Mouse (Mus musculus) heart, postnatal 25 days (tissue): ENCODE measurements around the gene Slc18a2. TPM values are rescaled to one million over a fixed set of nuclear protein-coding genes. Genes with fewer than 3 reads are reported as not detected.

ENCODE experiments used
- DNase-seq: peaks from one replicate; pipeline ENCODE4 v3.0.0; 2022; ENCODE audit warnings: low spot score
- intact Hi-C: fragments of 180-260 bp; cut with DNase I; formaldehyde crosslinking; loops from one replicate; pipeline ENCODE4 v1.15.1; 2025
- total RNA-seq, 2 experiments: library from RNA; stranded (reverse); gene quantifications; 2 replicates each; pipeline ENCODE4 v1.2.3; 2021

Slc18a2 gene
- under 1 TPM; 0.68 to 0.70 TPM for total RNA-seq

DNA sequence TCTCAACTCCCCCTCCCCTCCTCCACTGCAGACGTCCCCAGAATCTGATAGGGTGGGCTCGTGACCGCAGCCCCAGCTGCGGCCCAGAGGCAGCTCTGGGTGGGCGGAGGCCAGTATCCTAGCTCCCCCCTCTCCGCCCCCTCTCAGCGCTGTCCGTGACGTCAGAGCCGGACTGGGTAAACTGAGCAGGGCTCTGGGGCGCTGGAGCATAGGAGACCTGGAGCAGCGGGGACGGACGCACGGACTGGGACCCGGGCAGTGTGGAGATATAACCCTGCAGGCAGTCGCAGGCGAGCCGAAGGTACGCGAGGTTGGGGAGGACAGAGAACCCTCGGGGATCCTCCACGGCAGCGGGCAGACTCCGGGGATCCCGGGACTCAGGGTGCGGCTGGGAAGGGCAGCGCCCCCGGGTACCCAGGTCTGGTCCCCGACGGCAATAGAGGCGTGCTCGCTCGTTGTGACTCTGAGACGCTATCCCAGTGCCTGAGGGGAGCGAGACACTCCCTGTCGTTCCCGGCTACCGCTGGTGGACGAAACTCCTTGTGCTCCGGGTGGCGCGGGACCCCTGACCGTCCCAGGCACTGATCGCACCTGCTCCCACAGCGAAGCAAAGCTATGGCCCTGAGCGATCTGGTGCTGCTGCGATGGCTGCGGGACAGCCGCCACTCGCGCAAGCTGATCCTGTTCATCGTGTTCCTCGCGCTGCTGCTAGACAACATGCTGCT, at the start of gene Slc18a2:
Slc18a2 (plus strand) TSS at position 179 of the 725 bp plus-strand sequence.
- DNase-seq: no peak
- intact Hi-C loops: no loop called here

DNA sequence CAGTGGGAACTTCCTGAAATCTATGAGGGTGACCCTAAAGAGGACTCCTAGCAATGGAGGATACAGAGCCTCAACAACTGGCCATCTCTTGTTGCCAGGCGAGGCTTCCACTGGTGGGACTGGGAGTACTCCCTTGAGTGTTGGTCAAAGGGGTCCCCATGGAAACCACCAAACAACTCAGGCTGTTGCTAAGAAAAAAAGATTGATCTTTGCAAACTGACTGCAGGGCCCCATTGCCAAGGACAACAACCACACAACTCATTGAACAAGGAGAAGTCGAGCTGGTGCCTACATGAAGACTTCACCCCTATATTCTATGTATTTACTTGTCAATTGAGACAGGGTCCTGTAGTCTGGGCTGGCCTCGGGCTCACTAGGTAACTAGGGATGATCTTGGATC, 43.8 kb upstream of the Slc18a2 start:
- intact Hi-C loops: no loop called here
- DNase-seq: no peak

DNA sequence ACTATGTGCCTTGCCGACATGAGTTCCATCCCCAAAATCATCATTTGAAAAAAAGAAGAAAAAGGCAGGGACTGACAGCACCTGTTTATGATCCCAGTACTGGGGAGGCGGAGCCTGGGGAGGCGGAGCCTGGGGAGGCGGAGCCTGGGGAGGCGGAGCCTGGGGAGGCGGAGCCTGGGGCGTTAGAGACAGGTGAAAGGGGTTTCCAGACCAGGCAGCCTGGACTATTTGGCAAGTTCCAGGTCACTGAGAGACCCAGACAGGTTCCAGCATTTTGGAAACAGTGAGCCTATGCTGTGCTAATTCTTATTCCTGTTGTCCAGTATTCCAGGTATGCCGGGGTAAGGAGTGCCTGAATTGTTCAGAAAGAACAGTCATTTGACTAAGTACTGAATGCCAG, 41.7 kb upstream of the Slc18a2 start, which contains the start of gene Kcnk18:
Kcnk18 (plus strand) TSS at position 224 of the 400 bp plus-strand sequence.
- DNase-seq: no peak
- intact Hi-C loops: no loop called here

DNA sequence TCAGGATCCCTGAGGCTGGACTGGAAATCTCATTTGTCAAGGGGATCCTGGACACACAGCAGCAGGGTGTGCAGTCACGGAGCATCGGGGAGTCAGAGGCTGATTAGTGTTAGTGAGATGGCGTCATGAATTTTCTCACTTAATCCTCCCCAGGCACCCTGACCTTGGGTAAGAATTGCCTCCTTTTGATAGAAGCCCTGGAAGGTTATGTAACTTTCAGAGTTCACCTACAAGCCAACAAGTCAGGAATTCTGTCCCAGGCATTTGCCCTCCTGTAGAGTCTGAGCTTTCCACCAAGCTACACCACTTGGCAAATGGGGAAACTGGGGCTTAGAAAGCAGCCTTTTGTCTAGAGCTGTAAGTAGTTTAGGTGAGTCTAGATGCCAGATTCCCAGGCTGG, 39.6 kb upstream of the Slc18a2 start:
- intact Hi-C loops: no loop called here
- DNase-seq: no peak

DNA sequence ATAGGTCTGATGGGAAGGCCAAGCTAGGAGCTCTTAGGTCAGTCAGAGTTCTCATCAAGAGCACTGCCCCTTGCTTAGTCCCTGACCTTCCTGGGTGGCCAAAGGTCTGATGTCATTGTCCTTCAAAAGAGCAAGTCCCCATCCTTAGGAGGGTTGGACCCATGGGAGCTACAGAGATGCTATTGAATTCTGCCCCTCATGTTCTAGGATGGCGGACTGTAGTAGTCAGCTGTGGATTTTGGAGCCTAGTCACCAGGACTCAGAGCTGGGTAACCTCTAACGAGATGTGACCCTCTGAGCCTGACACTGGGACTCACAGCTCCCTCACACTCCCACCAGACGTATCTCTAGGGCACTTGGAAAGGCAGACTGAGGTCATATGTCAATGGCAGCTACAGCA, 32.3 kb upstream of the Slc18a2 start:
- intact Hi-C loops: no loop called here
- DNase-seq: no peak

DNA sequence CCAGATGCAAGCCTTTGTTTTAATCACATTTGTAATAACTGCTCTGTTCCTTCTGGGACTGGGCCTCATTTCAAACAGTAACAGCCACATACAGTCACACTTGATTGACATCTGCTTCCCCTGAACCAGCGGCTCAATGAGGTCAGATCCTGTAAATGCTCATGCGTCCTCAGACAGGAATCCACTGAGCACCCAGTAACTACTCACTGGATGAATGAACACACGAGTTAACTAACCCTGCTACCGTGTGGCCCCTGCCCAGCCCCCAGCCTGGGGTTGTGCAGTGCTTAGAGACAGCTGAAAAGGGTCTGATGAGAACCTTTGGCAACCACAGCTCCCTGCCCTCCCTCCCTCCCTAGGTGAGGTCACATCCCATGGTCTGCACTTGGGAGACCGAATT, 27.9 kb upstream of the Slc18a2 start:
- intact Hi-C loops: no loop called here
- no peak for DNase-seq

DNA sequence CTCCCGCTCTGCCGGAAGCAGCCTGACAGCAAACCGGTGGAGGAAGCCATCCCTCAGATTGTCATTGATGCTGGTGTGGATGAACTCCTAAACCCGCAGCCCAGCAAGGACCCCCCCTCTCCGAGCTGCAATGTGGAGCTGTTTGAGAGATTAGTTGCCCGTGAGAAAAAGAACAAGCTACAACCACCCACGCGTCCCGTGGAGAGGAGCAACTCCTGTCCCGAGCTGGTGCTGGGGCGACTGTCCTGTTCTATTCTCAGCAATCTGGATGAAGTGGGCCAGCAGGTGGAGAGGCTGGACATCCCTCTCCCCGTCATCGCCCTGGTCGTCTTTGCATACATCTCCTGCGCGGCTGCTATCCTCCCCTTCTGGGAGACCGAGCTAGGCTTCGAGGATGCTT, 25.7 kb upstream of the Slc18a2 start:
- no peak for DNase-seq
- intact Hi-C loops: loop anchor here (5.0 kb wide), 1 partner anchor 1077 kb away; no protein-coding TSS in a partner anchor

DNA sequence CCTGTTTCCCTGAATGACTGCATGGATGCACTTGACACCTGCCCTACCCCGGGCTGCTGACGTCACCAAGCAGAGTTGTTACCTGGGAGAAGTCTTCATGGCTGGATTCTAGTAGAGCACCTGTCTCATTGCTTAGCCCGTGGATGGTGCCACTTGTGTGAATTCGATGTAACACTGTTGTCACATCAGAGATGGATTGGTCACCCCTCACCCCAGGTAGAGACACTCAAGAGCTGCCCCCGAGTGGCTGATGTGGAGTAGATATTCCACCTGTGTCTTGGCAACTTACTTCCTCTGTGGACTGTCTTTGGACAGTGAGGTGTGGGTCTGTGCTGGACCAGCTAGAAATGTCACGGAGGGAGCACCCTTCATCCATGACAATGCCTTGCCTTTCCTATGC, 24.6 kb upstream of the Slc18a2 start:
- intact Hi-C loops: loop anchor here (5.0 kb wide), 1 partner anchor 1076 kb away; no protein-coding TSS in a partner anchor
- DNase-seq: no peak

DNA sequence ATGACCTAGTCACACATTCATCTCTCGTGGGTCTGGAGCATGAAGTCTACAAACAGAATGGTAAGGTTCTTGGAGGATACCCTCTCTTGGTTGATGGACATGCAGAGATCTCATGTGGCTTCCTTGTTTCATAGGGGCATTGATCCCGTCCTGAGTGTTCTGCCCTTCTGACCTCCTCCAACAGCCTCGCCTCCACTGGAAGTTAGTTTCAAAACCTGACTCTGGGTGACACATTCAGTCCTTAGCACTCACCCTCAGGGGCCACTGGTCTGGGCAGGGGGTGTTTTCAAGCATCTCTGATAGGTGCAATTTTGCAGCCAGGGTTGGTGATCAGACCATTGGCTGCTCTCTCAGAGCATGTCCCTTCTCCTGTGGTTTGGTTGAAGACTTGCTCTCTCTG, 22.1 kb upstream of the Slc18a2 start:
- intact Hi-C loops: loop anchor here (1.0 to 5.0 kb wide), 3 partner anchors 77 to 1074 kb away; no protein-coding TSS in a partner anchor
- no peak for DNase-seq

DNA sequence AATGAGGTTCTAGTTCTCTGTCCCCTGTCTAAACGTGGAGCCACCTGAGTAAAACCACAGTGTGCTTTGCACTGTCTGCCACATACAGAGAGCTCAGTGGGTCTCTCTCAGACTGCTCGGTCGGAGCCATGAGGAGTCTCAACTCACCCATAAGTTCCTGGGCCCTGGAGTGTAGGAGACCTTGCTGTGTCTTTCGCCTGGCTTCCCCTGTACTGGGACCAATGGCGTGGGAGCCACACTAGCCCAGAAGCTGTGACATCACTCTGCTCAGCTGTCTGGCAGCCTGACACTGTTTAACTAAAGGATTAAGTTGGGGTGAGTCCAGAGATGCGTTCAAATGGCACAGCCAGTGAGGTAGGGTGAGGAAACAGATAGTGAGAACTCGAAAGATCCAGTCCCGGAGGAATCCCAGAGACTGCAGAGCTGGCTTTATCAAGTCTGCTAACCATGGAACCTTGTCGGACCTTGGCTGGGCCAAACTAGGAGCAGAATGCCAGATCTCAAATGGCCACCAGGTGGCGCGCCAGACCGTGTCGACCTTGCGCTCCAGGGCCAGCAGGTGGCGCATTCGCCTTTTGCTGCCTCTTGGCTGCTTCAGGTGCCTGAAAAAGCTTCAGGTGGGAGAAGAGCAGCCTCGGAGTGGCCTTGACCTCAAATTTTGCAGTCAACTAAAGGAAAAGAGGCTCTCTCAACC, 21.4 kb upstream of the Slc18a2 start:
- peak; percentile 56 for DNase-seq
- intact Hi-C loops: loop anchor here (1.0 to 5.0 kb wide), 3 partner anchors 76 to 1073 kb away; no protein-coding TSS in a partner anchor

DNA sequence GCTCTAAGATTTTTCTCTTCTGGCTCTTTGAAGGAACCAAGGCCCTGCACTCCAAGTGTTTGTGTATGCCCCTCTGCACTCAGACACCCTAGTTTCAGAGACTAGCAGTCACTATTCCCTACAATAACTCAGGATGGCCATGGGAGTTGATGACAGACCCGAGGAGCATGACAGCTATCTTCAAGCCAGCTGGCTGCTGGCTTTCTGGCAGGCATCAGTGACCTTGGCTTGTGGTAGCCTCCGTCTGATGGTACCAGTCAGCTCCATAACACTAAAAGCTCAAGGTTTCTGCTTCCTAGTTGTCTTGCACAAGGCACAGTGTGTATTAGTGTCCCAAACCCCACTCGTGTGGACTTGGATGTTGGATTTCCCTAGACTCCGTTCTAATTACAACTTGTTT, 18.7 kb upstream of the Slc18a2 start:
- intact Hi-C loops: loop anchor here (10.0 kb wide), 1 partner anchor 903 kb away; no protein-coding TSS in a partner anchor
- DNase-seq: no peak

DNA sequence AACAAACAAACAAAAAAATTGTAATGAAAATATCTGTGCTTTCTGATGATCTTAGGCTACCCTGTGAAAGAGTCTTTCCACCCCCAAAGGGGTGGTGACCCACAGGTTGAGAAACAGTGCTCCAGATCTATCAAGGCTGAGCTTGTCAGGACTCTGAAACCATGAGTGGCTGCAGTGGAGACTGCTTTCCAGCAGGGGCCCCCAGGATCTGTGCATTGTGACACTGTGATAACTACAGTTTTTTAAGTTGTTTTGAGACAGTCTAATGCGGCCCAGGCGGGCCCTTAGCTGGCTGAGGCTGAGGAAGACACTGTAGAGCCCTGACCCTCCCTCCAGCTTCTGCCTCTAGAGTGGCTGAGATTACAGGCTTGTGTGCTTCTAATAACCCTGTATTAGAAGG, 17.6 kb upstream of the Slc18a2 start:
- no peak for DNase-seq
- intact Hi-C loops: loop anchor here (10.0 kb wide), 1 partner anchor 902 kb away; no protein-coding TSS in a partner anchor

DNA sequence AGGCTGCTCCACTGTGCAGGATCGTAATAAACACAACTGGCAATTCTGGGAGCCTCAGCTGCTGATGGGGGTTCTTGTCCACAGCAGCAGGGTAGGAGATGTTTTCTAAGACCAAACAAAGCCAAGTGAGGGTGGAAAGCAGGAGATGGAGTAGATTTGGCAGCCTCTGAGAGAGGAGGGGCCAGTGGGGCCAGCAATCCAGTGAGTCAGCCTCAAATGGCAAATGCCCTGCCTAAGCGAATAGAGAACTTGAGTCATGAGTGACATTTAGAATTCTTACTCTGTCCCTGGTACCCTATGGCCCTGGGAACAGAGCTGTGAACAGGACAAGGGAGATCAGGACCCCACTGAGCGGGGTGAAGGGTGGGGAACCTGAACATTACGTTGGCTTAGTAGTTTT, 12.6 kb upstream of the Slc18a2 start:
- DNase-seq: no peak
- intact Hi-C loops: loop anchor here (10.0 kb wide), 1 partner anchor 897 kb away; no protein-coding TSS in a partner anchor

DNA sequence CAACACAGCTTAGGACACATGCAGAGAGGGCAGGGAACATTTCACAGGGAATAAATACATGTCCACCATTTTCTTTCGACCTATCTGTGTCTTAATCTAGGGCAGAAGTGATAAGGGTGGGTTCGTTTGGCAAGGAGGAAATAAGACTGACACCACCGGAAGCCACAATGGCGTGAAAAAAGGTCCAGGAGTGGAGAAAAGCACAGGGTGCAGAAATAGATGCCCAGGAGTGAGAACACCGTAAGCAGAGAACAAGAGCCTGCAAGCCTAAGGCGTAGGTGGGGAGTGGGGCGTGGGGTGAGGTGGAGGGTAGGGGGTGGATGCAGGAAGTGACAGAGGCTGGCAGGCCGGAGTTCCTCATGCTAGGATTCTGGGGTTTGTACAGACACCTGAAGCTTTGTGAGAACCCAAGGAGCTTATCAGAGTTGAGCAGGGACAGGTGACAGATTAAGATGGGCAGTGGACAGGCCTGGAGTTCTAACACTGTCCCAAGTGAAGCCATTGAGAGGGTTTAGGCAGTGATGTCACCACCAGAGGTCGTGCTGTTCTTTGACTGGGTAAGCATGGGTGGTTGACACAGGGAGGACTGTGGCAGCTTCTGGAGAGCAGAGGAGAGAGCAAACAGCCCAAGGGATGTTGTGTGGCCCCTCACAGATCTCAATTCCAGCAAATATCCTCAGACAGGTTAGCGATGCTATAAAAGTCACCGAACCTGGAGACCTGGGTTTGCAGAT, 12.0 kb upstream of the Slc18a2 start:
- intact Hi-C loops: loop anchor here (10.0 kb wide), 1 partner anchor 896 kb away; no protein-coding TSS in a partner anchor
- no peak for DNase-seq

DNA sequence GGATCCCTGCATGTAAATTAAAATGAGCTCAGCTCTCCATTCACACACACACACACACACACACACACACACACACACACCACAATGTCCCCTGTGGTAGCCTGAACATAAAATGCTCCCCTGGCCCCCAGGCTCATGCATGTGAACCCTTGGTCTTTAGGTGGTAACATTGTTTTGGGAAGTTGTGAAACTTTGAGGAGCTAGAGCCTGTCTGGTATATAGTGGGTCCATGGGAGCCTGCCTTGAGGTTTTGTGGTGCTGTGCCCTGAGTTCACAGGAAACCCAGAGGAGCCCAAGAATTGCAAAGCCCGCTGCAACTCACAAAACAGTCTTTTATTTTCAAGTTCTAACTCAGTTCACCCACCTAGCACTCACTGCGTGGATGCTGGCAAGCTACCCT, 8.0 kb upstream of the Slc18a2 start:
- no peak for DNase-seq
- intact Hi-C loops: no loop called here

DNA sequence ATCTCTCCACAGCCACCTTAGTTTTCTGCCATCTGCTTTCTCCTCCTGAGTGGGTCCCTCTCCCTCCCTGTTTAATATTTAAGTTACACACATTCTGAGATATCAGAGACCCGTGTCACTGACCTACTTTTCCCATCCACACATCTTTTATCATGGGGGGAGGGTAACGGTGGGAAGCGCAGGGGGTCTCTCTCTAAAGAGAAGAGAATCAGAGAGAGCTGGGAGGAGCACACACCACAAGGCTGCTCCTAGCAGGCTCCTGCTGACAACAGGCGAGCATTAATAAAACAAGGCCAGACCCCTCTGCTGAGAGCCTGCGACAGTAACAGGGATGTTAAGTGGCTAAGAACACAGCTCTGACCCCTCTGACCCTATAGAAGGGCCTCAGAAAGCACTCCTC, 1.1 kb upstream of the Slc18a2 start:
- DNase-seq: no peak
- intact Hi-C loops: no loop called here

DNA sequence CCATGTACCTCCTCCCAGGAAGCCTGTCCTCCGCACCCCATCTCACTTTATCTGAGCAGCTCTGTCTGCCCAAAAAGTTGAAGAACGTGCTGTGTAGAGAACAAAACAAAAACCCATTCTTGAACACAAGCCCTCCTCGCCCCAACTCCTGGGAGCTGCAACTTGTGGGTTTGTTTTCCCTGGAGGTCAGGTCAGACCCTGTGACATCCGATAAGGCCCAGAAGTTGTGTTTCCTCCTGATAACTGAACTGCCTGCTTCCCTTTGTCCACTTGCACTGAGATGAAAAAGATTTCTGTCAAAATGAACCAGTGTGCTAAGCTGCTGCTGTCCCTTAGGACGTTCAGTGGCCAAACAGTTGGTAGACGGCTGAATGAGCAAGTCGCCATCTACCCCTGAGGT, 908 bp downstream of the Slc18a2 start:
- intact Hi-C loops: no loop called here
- DNase-seq: no peak

DNA sequence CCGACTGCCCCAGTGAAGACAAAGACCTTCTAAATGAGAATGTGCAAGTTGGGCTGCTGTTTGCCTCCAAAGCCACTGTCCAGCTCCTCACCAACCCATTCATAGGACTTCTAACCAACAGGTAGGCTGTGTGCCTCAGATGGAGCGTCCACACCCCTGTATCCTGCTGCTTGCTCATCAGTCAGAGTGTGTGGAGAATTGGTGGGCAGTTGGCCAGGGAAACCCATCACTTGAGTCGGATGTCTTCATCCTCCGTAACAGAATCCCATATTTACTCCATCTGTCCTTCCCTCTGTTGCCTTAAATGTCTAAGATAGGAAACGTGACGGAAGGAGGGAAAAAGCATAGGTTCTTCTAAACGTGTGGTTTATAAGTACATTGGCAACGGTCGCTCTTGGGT, 2.5 kb downstream of the Slc18a2 start:
- no peak for DNase-seq
- intact Hi-C loops: no loop called here

DNA sequence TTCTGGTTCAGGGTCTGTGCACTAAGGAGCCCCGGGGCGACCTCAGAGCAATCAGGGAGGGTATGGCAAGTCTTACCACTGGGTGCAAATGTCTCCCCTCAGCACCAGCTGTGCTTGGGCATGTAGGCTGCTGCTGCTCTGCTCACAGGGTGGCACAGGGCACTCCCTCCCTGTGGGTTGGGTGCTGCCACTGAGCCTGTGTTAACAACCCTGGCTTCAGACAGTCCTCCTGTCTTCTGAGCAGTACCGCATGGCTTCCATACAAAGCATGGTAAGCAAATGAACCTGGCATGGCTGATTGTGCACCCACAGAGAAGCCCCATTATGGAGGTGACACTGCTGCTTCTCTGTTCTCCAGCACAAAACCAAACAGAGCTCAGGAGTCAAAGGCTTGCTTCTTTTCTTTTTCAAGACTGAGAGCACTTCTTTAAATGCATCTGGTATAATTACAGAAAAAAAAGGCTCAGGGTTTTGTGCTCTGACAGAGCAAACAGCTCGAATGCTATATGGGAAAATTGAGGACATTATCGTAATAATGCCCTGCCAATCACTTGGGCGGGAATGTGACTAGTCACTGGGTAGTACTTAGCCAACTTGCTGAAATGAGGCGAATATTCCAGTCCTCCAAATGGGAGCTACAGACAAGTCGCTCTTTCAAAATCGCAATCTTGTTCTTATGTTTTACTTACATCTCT, 4.3 kb downstream of the Slc18a2 start:
- DNase-seq: no peak
- intact Hi-C loops: no loop called here

DNA sequence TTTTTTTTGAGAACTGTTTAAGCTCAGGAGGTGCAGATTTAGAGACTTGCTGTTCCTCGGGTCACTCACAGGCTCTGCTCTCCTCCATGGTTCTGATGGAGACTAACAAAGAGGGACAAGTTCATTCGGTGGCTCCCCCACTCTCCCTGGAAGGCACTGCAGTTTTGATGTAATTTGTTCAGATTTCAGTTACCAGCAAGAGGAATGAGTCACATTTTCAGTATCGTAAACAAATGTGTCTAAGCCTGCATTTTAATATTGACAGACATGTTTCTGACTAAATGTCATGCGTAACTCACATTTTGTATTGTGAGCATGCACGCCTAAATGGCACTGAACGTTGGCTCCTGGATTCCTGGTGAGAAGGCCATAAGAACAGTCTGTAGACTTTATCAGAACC, 5.2 kb downstream of the Slc18a2 start:
- no peak for DNase-seq
- intact Hi-C loops: no loop called here
